Mouse (Mus musculus) megakaryocyte-erythroid progenitor cell, adult 5-6 weeks (primary cell): ENCODE measurements at regions not wholly inside any gene's neighbourhood (a gene's known extent, or its start where the extent isn't known, plus 50 kb on each side); places are given as distances from the start of the nearest gene placed in this dataset.

Source experiments
- ATAC-seq: replicated peaks from 2 replicates; pipeline ENCODE4 v1.8.0; 2016; ENCODE audit warnings: mild to moderate bottlenecking, inconsistent platforms; ENCODE audit not compliant: severe bottlenecking, poor library complexity, low FRiP score, low TSS enrichment

DNA sequence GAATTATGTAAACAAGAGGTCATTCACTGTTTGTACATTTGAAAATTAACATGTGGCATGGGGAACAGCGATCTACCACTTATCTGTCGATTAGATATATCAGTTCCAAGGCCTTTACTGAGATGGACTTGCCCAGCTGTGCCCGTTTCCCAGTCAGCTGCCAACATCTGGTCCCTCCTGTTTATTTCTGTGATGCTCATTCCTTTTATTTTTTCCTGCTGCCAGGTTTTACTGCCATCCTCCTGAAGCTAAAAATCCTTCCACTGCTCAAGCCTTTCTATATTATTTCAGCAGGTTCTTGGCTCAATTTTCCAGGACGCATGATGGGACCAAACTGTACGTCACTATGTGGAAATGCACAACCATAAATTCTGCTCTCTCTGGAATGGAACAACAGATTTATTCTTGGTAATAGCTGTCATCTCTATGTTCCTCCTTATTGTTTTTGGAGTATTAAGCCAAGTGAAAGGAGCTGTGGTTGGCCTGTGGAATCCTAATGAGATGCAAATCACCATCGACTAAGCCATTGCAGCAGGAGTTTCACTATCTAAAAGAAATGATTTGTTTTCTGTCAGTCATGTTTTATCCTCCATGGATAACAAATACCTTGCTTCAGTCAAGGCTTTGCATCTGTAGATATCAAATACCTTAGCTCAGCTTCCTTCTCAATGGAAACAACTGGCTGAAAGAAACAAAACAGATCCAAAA, 180.1 kb downstream of the Plk2 start:
- no peak for ATAC-seq

DNA sequence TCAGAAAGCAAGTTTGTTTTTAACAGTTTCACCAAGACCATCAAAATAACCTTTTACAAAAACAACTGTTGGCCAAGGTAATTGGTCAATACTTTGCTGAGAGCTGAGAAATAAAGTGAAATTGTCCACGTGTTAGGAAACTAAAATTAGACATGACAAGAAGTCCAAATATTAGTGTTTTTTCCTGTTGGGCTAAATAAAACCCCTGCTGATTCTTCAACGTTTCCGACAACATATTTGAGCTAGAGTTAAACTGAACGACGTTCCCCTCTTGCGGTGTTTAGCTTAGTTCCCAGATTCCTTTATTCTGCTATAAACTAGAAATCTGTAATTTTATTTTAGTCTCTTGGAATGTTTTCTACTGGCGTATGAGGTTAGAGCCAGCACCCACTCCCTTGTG, 183.3 kb downstream of the Plk2 start:
- no peak for ATAC-seq

DNA sequence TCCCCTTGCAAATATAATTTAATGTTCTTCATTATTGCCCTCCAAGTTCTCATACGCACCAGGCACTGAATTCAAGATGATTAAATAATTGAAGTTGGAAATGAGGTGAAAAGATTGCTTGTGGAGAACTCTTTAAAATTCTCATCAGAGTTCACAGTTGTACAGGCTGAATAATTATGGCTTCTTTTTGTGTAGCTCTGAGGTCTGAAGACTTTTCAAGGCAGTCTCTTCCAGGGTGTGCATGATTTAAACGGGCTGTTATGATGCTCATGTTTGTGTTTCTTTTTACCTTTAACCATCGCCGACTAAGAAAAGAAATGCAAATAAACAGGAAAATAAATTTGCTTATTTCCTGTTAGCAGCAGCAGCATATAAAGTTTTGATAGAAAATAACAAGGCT, 185.3 kb downstream of the Plk2 start:
- ATAC-seq, result no peak

DNA sequence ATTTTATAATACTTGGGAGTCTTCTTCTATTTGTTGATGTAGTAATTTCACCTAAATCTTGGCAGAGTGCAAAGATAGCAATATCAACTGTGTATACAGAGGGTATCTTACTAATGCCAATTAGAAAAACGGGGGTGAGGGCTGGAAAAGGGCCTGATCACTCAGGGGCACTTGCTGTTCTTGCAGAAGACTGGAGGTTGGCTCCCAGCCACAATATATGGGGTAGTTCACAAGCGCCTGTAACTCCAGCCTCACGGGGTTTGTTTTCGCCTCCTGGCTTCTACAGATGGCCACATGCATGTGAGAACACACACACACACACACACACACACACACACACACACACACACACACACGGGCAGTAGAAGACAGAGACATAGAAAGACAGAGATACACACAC, 185.7 kb downstream of the Plk2 start:
- no peak for ATAC-seq

DNA sequence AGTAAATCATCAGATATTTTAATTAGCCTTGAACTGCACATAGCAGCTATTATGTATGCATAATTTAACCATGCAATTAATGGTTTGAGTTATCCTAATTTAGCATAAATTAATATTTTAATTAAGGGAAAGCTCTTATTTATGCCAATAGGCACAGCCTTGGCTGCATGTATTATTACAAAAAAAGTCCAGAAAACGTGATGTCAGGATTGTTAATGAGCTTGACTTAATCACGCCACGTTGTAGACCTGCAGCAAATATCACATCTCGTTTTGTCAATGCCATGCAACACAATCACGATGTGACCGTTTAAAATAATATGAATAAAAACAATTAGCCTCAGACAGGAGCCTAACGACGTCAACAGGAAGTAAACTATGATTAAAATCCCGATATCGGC, 189.9 kb downstream of the Plk2 start:
- ATAC-seq, result no peak

DNA sequence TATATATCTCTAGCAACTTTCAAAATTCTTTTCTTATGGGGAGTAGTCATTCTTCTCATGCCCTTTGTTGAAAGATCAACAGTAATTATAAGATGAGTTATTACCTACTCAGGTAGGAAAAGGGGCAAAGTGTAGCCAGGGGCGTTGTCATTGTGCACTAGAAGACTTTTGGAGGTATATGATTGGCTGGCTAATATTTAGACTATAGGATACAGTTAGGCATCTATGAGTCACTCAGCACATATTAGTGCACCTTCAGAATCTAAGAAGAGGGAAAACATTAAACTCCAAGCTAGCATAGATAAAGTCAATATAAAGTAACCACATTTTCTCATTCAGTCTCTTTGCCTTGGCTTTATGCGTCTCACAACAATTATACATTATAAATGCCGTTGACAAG, 199.8 kb downstream of the Plk2 start:
- no peak for ATAC-seq

DNA sequence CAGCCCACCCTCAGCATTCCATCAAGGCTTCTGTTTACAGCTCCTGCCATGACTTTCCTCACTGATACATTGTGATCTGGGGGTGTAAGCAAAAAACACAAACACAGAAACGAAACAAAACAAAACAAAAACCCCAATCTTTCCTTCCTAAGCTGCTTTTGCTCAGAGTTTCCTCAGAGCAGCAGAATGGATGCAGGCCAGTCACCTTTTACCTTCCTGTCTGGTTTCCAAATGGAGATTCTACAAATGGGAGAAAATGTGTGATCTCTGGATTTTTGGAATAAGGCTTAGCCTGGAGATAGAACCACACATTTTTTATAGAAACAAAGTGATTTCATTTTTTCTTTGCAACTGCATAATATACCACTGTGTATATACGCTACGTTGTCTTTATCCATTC, 204.8 kb downstream of the Plk2 start:
- no peak for ATAC-seq

DNA sequence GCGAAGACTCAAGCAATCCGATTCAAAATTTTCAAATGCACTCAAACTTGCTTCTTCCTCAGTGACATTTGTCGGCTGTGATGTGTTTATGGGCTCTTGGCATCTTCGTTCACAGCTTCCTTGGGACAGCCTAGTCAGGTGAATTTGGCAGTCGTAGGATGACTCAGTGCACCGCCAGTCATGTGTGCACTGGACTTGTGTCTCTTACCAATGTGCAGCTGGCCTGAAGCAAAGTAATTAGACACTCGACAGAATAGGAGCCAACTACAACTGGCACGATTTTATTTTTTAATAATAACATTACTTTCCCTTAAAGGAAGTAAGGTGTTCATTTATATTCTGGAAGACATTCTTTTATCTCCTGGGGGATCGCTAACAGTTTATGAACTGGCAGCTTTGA, 205.5 kb downstream of the Plk2 start:
- ATAC-seq, result no peak

DNA sequence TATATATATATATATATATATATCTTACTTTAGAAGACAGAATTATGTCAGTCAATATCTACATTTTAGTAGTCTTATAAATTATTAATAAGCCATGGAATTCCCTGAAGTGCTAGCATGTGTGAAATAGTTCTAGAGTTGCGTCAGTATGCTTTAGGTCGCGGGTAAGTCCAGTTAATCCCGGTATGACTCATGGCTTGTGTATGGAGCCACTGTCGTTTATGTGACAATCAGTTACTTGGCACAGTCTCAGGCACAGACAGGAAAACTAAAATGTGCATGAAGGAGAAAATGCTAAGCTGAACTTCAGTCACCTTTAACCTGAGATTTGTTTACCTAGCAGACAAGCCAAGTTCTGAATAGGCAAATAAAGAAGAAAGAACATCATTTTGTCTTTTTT, 206.5 kb downstream of the Plk2 start:
- ATAC-seq, result no peak

DNA sequence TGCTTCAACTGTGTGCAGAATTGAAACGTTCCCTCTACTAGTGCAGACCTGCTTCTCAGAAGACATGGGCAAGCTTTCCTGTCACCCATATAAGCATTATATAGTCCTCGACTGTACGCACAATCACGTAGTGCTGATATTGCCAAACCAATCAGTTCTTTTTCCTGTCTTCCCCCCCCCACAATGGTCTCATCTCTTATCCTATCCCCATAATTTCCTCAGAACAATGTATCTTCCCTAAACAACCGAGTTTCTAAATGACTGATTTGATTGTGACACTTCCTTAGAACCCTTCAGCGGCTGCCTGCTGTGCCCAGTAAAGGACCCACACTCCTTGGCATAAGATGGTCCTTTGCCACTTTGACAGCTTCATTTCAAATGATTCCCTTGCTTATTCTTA, 207.0 kb downstream of the Plk2 start:
- ATAC-seq, result no peak

DNA sequence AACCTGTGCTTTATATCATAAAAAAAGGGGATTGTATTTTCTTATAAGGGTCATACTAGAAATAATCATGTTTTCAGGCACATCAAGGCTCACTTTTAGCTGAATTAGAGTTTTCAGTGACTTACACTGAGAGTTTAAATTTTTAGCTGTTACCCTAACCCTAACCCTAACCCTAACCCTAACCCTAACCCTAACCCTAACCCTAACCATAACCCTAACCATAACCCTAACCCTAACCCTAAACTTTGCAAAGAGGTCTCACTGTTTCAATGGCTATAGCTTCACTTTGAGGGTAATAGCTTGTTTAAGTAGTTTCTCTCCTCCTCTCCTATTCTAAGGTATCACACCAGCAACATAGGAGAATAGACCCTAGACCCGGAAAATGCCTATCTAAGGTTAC, 208.0 kb downstream of the Plk2 start:
- no peak for ATAC-seq

DNA sequence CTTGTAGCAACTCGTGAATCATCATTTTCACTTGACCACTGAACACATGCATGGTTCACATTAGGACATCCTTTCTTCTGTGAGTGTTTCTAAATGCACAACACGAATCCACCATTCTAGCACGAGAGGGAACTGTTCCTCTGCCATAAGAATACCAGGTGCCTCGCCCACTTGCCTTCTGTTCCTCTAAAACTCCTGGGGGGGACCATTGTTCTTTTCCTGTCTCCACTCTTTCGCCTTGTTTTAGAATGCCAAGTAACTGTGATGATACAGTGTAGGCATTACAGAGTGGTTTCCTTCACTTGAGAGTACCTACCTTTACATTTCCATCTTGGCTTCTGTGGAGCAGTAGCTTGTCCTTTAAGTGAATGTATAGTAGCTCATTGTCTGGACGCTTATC, 224.2 kb downstream of the Plk2 start:
- ATAC-seq, result no peak

DNA sequence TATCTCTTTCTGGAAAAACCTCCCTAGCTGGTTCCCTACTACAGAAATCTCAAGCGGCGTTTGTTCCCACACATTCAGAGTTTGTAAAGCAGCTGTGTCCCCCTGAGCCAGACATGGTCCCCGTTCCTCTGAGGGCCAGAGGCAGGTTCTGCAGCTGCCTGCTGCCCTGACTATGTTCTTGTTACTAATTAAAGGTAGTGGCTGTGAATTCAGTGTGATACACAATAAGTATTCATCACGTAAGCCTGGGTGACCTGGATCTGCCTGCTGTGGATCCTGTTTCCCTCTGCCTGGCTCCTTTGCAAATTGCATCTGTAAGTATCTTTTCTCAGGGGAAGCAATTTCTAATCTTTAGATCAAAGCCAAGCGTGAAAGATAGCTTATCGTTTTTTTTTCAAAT, 232.3 kb downstream of the Plk2 start:
- no peak for ATAC-seq

DNA sequence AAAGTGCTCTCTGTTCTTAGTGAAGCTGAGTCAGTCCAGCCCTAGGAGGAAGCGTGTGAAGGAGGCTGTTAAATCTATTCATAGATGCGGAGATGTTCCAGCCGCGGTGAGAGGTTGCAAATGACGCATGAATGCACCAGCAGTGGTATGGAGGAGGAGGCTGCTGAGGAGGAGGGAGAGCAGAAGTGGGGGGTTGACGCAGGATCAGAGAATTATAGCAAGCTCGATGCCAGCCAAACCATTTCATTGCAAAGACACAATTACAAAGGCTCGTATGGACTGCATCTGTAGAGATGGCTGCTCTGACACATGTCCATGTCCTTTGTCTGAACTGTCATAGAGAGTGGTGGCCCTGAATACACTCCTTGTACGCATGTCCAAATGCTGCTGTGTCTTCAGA, 232.9 kb downstream of the Plk2 start:
- no peak for ATAC-seq

DNA sequence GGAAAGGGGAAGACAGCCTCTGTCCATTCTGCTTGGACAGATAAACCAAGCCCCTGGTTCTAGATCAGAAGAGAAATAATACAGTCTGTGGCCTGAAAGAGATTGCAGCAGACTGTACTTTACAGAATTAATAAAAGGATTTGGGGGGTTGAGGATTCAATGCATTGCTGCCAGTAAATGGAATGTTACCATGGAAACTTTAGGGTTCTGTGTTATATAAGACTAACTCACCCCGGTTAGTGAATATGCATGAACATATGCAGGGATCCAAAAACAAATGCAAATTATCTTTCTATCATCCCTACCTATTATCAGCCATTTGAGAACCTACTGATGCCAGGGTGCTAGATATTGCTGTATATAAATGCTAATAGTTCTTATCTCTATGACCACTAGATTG, 233.4 kb downstream of the Plk2 start:
- ATAC-seq, result no peak

DNA sequence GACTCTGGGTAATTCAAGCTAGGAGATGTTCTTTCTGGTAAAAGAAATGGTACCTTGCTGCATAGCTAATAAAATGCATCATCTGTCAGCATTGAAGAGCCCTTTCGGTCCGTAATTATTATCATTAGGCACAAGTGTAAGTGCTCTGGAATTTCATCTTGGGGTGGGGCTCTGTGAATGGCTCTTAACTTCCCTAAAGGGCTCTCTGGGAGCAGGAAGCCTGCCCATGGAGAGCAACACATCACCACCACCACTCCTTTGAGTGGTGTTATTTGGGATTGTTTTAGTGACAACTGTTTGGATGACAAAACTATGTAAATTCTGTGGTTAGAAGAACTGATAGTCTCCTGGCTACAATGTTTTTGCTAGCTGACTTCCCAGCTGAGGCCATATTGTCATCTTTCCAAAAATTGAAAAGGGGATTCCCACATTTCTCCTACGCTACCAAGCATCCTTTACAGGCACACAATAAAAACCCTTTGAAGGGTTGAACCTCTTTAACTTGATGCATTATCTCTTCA, 238.5 kb downstream of the Plk2 start:
- ATAC-seq, result no peak

DNA sequence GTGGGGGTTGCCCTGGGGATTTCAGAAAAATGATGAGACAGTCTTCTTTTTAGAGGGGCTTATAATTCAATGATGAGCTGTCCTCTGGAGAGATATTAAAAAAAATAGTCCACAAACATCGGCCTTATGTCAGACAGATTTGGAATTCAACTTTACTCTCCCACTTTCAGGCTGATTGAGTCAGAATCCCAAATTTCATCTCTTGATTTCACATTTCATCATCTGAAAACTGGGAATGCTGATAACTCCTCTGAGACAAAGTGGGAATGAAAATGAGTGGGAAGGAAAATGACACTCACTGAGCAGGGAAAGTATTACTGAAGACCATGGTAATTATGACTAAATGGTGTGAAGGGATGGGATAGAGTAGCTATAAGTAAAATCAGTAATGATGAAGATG, 239.1 kb downstream of the Plk2 start:
- no peak for ATAC-seq

DNA sequence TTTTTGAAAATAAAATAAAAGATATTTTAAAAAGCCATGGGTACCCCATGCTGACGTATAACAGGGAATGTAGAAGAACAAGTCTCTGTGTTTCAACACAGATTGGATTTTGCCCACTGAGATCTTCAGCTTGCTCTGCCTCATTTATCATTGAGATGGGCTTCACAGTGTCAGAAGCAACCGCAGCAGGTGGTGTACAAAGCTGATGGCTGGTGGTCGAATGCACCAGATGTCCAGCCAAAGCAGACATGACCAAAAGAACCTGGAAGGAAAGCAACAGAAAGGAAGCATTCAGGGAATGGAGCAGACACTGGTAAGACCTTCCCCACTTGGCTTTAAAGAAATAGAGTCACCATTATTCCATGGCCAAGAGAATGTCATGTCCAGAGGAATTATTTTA, 247.9 kb downstream of the Plk2 start:
- no peak for ATAC-seq

DNA sequence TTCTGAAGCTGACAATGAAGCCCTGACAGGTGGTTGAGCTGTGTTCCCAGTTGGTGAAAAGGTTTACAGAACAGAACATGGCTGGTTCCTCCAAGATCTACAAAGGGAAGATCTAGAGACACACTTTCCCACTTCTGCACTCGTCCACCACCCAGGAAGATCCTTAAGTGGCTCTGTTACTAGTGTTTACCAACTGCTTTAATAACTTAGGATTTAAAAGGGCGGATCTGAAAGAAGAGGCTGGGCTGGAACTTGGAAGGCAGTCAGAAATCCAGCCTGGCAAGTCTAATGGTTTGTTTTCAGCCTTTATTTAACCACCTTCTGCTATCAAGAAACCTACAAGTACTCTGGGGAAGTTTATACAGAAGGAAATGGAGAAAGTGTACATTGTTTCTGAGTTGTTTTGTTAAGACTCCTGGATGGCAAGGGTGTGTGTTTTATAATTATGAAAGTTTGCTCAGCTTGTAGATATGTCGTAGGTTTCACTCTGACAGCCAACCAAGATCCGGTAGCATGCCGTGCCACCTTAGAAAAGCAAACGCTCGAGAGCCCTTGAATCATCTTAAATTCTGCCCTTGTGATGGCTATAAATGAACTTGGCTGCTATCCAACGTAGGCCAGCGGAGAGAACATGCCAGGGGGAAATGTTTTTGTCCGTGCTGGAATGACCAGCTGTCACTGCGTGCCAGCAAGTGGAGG, 248.5 kb downstream of the Plk2 start:
- no peak for ATAC-seq

DNA sequence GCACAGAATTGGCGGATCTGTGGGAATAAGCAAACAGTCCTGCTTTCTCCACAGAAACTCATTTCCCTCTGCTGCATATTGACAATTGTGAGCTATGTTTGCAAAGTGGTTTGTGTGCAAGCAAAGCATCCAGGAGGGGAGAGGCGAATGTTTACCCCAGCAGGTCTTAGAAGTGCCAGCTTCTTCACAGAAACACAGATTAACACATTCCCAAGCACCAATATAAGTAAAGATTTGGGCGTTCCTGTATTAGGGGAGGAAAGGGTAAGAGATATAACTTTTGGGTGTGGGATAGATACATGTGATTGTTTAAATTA, 249.0 kb downstream of the Plk2 start:
- no peak for ATAC-seq

DNA sequence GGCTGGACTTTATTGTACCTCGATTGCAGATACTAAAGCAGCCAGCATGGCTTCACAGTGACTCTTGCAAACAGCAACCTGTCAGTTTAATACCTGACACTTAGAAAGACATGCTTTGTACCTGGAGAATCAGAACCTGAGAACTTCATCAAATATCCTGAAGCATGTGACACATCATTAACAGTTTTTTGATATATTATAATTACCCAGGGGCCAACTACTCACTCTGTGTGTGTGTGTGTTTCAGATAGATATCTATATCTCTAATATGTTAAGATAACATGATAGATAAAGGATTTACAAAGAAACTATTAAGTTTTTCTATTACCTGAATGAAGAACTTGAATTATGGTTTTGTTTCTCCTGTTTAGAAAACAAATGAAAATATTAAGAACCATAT, 254.5 kb downstream of the Plk2 start:
- no peak for ATAC-seq
